Mouse (Mus musculus) lung, embryonic 16.5 days (tissue): Measurements from ENCODE around the gene Ankrd6. TPM values are rescaled to one million over a fixed set of nuclear protein-coding genes. Genes with fewer than 3 reads are reported as not detected.

ENCODE experiments used
- polyA plus RNA-seq: library from polyadenylated mRNA; unstranded; fragments of >200 nt; fragmentation: Nextera tagmentation; extraction: Ambion mirVana; gene quantifications from 2 replicates; pipeline ENCODE4 v1.2.1, GENCODE M21; 2015

Ankrd6 gene
- polyA plus RNA-seq, 1 experiment from 2014 or later: 3.6 TPM

Other genes starting within 250 kb of the Ankrd6 start
- 101 and 105 TPM in 2 replicates for gene Lyrm2, start 150.6 kb downstream of the Ankrd6 start, polyA plus RNA-seq
- 2.6 and 2.9 TPM in 2 replicates for gene Rragd, start 32.2 kb upstream of the Ankrd6 start, polyA plus RNA-seq
- 48.2 and 50.1 TPM in 2 replicates for gene Ube2j1, start 80.6 kb upstream of the Ankrd6 start, polyA plus RNA-seq
- 0.10 and 0.20 TPM in 2 replicates for gene Gabrr2, start 112.2 kb upstream of the Ankrd6 start, polyA plus RNA-seq
- not detected in 2 replicates for gene Gabrr1, start 181.7 kb upstream of the Ankrd6 start, polyA plus RNA-seq
- 1.2 and 1.3 TPM in 2 replicates for gene Pm20d2, start 238.9 kb upstream of the Ankrd6 start, polyA plus RNA-seq